Mouse (Mus musculus) CD4-positive, CD25-positive, alpha-beta regulatory T cell, adult 2 months (primary cell): Measurements from ENCODE around the gene Mcf2.

Experiments used
- DNase-seq: peaks from one replicate; pipeline ENCODE4 v3.0.0-alpha.2; 2012; ENCODE audit warnings: low read depth, low spot score

The Mcf2 gene

DNA sequence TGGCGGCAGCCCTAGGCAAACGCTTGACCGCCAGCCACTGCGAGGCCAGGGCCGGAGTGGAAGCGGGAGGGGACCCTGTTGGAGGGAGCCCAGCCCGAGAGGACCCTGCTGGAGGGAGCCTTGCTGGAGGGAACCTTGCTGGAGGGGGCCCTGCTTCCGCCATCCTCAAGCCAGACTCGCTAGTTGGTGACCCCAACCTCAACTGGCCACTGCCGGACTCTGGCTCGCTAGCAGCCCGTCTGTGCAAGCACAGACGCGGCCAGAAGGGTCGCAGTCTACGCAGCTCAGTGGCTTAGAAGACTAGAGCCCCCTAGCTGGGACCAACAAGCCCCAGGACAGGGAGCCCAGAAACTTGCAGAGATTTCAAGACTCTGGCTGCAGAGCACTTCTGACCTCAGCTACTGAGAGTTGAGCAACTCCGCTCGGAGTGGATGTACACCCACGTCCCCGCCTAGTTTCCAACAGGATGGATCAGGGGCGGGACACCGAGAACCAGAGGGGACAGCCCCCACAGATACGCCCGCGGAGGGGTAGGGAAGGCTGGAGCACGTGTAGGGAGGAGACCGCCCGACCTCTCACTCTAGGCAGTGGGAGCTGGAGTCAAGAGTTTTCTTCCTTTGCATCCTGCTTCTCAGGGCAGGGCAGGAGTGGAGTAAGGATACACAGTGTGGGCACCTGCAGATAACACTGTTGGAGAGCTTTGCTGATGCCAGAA, at the start of gene Mcf2:
Mcf2 (minus strand) TSS at position 346 of the 715 bp plus-strand sequence.
- DNase-seq = no peak

DNA sequence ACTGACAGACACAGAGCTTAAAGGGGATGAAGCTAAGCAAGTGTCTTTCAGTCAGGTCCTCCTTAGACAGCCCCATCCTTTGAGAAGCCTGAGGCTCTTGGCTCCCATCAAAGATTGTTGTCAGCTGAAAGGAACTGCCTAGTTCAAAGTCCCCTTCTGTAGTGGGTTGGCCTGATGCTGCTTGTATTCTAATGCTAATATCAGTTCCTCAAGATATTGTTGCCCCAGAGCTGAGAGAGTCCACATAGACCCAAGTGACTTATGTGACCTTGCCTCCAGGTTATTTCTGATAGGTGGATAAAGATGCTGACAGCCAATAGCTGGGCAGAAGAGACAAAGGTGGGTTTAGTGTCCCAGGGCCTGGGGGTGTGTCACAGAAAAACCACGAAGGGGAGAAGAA, 8.8 kb upstream of the Mcf2 start:
- DNase-seq = no peak

- no peak for DNase-seq
Measured at GRCm38 (mm10) chrX:60182611-60183010, 3.7 kb upstream of the Mcf2 start.

DNA sequence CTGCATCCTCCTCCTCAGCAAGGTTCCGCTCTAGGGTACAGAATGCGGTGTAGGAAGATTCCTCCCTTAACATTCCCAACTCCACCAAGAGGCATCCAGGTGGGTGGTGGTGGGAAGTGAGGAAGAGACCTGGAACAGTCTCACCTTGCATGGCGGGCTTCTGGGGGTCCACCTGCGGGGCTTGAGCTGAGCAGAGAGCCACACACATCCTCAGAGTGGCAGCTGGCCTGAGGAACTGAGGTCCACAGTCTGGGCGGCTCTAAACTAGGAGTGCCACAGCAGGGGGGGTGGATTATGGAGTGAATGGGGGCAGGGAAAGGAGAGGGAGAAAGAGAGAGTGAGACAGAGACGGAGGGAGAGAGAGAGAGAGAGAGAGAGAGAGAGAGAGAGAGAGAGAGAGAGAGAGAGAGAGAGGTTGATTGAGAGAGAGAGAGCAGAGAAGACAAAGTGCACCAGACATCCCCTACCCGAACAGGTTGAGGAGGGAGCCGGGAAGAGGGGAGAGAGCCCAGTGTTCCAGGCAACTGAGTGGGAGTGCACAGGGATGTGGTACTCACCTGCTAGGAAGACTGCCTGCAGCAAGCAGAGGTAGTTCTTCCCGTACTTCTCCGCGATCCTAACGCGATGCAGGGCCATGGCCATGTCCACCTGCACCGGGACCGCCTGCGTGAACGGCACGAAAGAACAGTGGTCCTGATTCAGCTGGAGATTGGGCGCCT, 705 bp downstream of the Mcf2 start:
- DNase-seq = no peak

GRCm38 (mm10) chrX:60170106-60170505, 8.8 kb downstream of the Mcf2 start:
- DNase-seq = no peak

GRCm38 (mm10) chrX:60169511-60169910, 9.4 kb downstream of the Mcf2 start:
- no peak for DNase-seq

- DNase-seq = no peak
Measured at GRCm38 (mm10) chrX:60168796-60169195, 10.1 kb downstream of the Mcf2 start.

DNA sequence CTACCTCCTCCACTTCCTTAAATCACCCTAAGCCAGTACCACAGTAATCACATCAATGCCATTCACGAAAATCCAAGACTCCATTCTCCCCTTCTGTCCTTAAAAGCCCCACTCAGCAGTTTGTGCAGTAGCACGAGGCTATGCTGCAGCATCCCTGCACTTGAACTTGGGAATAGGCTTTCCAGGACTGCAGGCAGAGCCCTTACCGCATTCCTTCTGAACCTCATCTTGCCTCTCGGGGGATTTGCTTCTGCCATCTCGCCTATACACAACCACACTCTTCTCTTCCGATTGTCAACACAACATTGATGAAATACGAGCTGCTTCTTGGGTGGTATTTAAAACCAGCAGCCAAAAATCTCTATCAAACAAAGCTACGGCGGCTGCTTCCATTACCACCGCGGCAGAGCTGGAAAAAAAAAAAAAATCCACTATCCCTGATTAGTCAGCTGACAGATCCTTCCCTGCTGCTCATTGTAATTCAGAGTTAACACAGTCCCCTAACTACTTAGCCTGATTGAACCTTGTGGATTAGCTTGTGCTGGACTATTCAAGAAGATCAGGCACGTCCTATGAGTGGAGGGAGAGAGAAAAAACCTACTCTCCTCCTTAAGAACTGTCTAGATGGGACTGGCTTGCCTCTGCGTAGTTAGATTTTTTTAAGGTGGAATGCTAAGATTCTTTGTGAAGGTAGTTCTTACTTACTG, 31.5 kb downstream of the Mcf2 start:
- no peak for DNase-seq

DNA sequence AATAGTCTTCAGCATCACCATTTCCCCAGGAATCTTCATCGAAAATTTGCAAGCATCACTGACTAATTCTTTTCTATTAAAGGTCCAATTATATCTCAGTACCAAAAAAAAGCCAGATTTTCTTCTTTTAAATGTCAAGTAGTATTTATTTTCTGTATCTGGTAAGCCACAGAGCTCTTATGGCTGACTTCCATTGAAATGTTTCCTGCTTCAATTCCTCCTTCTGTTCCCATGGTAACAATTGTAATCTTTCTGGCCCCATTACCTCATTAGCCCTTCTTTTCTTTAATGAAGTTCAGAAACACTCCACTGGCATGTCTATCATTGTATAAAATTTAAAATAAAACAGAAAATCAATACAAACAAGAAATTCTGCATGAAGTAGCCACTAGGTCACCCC, 103.5 kb downstream of the Mcf2 start:
- no peak for DNase-seq

DNA sequence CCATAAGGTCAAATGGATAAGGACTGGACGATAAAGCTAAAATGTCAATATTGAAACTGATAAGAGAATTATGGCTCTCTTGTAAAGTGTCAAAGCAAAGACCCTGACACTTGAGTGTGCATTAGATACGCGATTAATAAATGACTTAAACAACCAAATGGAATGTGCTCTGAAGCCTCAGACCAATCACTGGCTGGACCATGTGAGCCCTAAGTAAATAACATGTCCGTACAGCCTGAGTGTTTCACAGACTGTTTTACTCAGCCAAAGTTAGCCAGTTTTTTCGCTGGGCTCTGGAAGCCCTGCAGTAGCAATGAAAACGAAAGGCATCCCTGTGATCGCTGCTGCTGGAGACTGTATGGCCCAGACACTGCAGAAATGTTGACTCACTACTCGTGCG, 123.7 kb downstream of the Mcf2 start:
- DNase-seq = no peak

DNA sequence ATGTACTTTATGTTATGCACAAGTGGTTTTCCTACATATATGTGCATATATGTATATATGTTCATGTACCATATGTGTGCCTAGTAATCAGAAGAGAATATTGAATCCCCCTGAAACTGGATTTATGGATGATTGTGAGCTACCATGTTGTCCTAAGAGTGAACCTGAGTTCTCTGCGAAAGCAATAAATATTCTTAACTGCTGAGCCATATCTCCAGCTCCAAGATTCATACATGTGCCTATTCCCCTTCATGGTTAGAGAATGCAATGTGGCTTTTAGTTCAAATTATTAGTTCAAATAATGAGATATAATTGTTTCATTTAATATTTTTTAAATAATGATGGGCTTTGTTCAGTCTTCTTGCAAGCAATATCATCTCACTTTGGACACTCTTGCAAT, 124.1 kb downstream of the Mcf2 start:
- DNase-seq = no peak

- peak; percentile 27 for DNase-seq
Measured at GRCm38 (mm10) chrX:60026654-60027053, 152.2 kb downstream of the Mcf2 start.

DNA sequence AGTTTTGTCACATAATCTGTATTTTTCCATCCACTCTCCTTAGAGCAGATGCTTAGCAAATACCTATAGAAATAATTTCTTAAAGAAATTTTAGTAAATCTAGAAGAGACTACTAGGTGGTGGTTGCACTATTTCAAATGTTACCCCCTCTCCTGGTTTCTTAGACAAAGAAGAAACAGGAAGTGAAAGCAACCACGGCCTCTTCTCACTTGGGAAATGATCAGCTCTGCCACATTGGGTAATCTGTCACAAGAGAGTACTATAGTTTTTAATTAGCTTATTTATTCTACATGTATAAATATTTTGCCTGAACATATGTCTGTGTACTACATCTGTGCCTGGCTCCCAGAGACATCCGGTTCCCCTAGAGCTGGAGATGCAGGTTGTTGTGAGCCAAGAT, 157.3 kb downstream of the Mcf2 start:
- DNase-seq = no peak

GRCm38 (mm10) chrX:60021007-60021406, 157.9 kb downstream of the Mcf2 start:
- DNase-seq = no peak

- DNase-seq = no peak
Measured at GRCm38 (mm10) chrX:60014588-60014987, 164.3 kb downstream of the Mcf2 start.

GRCm38 (mm10) chrX:60013084-60013676, 165.7 kb downstream of the Mcf2 start:
- DNase-seq = peak; percentile 63
